Comparison of ENCODE assay signal across 7 mouse cellular contexts in genomic region chr12:78748557-78749377, GRCm38 (mm10). TPM values are rescaled to one million over a fixed set of nuclear protein-coding genes. Genes with fewer than 3 reads are reported as not detected.
A peak's percentile ranks its signal among the peaks of the same experiment; 100 is the strongest.
DNase-seq lines count a peak whose midpoint lies in the region; ATAC-seq and TF ChIP-seq lines count a peak whose summit lies in the region.

Gene Mpp5 (plus strand): TSS chr12:78748907.

- ATAC-seq in intestine, postnatal 0 days = peak; percentile 99
- ATAC-seq in midbrain, embryonic 12.5 days (ENCODE audit: low FRiP score, low read depth) = peak; percentile 100

- H3K36me3 ChIP-seq in embryonic facial prominence, embryonic 10.5 days (replicated peaks) = no peaks in the 10 kb centered on the region
- H3K36me3 ChIP-seq in intestine, postnatal 0 days (ENCODE audit: control insufficient read depth, insufficient read depth) = no peaks in the 10 kb centered on the region
- H3K36me3 ChIP-seq in midbrain, embryonic 12.5 days = no peaks in the 10 kb centered on the region
- no peaks in the 10 kb centered on the region for H3K36me3 ChIP-seq in small intestine, adult 2 months (ENCODE audit: control insufficient read depth, insufficient read depth, low read length)

- DNase-seq in adrenal gland, postnatal 10 days = peak; percentile 97
- DNase-seq in embryonic facial prominence, embryonic 10.5 days (ENCODE audit: low spot score) = peak; percentile 98
- peak; percentile 61 for DNase-seq in gonadal fat pad, adult 2 months (ENCODE audit: low read depth)
- peak; percentile 97 for DNase-seq in left cerebral cortex, postnatal 4 days

- peak within 1 kb of the TSS; percentile 92 for H3K4me3 ChIP-seq in embryonic facial prominence, embryonic 10.5 days
- H3K4me3 ChIP-seq in intestine, postnatal 0 days (ENCODE audit: low read depth, low read length) = peak within 1 kb of the TSS; percentile 82
- peak within 1 kb of the TSS; percentile 81 for H3K4me3 ChIP-seq in midbrain, embryonic 12.5 days
- peak within 1 kb of the TSS; percentile 83 for H3K4me3 ChIP-seq in small intestine, adult 2 months (ENCODE audit: low read depth, low read length)

- no peaks in the 10 kb centered on the region for H3K9me3 ChIP-seq in embryonic facial prominence, embryonic 10.5 days
- H3K9me3 ChIP-seq in intestine, postnatal 0 days (ENCODE audit: control insufficient read depth) = no peaks in the 10 kb centered on the region
- no peaks in the 10 kb centered on the region for H3K9me3 ChIP-seq in midbrain, embryonic 12.5 days

- TF ChIP-seq POLR2A in small intestine, adult 2 months (IDR thresholded peaks at IDR 0.05; ENCODE audit: low read depth, low read length) = peak; percentile 77

- no peak for TF ChIP-seq CTCF in intestine, postnatal 0 days (IDR thresholded peaks at IDR 0.05; ENCODE audit: low read depth)
- TF ChIP-seq CTCF in small intestine, adult 2 months (IDR thresholded peaks at IDR 0.05; ENCODE audit: extremely low read depth, insufficient read length, insufficient replicate concordance, low read depth, low read length) = no peak

- intact Hi-C loops in left cerebral cortex, postnatal 4 days (cut with DNase I) = no loop called here

- peaks cover 8% of the 10 kb centered on the region for H3K27me3 ChIP-seq in embryonic facial prominence, embryonic 10.5 days (replicated peaks; ENCODE audit: low read depth, poor library complexity, severe bottlenecking)
- no peaks in the 10 kb centered on the region; the same call in 1 of the 2 replicates for H3K27me3 ChIP-seq in intestine, postnatal 0 days (replicated peaks; ENCODE audit: control insufficient read depth, insufficient read depth, low read length)
- H3K27me3 ChIP-seq in midbrain, embryonic 12.5 days = peaks cover 3% of the 10 kb centered on the region; the same call in 1 of the 2 replicates
- H3K27me3 ChIP-seq in small intestine, adult 2 months (ENCODE audit: control insufficient read depth, insufficient read depth, low read length) = no peaks in the 10 kb centered on the region

- H3K4me2 ChIP-seq in intestine, postnatal 0 days (replicated peaks; ENCODE audit: low read depth) = peak within 1 kb of the TSS; percentile 95
- peak within 1 kb of the TSS; percentile 80 for H3K4me2 ChIP-seq in midbrain, embryonic 12.5 days (replicated peaks)

- under 1% methylated on average over 98 of the region's 98 CpGs for WGBS in embryonic facial prominence, embryonic 10.5 days
- WGBS in intestine, postnatal 0 days = under 1% methylated on average over 85 of the region's 98 CpGs
- under 1% methylated on average over 94 of the region's 98 CpGs for WGBS in midbrain, embryonic 12.5 days
- WGBS in small intestine, adult 2 months = under 1% methylated on average over 96 of the region's 98 CpGs

- peaks cover 16% of the 10 kb centered on the region for H3K4me1 ChIP-seq in embryonic facial prominence, embryonic 10.5 days
- H3K4me1 ChIP-seq in intestine, postnatal 0 days (replicated peaks; ENCODE audit: control insufficient read depth, insufficient read depth, low read length) = no peaks in the 10 kb centered on the region; the same call in 1 of the 2 replicates
- peaks cover 10% of the 10 kb centered on the region for H3K4me1 ChIP-seq in midbrain, embryonic 12.5 days
- H3K4me1 ChIP-seq in small intestine, adult 2 months (ENCODE audit: control insufficient read depth, insufficient read depth, insufficient read length, low read length) = no peaks in the 10 kb centered on the region

- H3K9ac ChIP-seq in intestine, postnatal 0 days (ENCODE audit: low read depth, low read length) = peak within 1 kb of the TSS; percentile 92
- peak within 1 kb of the TSS; percentile 81 for H3K9ac ChIP-seq in midbrain, embryonic 12.5 days (replicated peaks)

- H3K27ac ChIP-seq in embryonic facial prominence, embryonic 10.5 days (replicated peaks) = peak within 1 kb of the TSS; percentile 96
- peak within 1 kb of the TSS; percentile 99 for H3K27ac ChIP-seq in intestine, postnatal 0 days (ENCODE audit: low read depth, low read length)
- H3K27ac ChIP-seq in midbrain, embryonic 12.5 days (replicated peaks) = peak within 1 kb of the TSS; percentile 89
- peak within 1 kb of the TSS; percentile 91 for H3K27ac ChIP-seq in small intestine, adult 2 months (ENCODE audit: insufficient read depth, low read depth, low read length)

RNA-seq across cellular contexts. Expression of gene Mpp5, which starts in this region (rescaled TPM):
- 10 to 100 TPM; 16.5 to 22.0 TPM for total RNA-seq in adrenal gland, postnatal 10 days (2021)
- polyA plus RNA-seq in embryonic facial prominence, embryonic 10.5 days (2016; fragmentation: Nextera tagmentation; extraction: Ambion mirVana) = 28.7 and 29.6 TPM in 2 replicates
- 5.1 TPM in 2 replicates for polyA plus RNA-seq in gonadal fat pad, adult 2 months (2012; rRNA removed)
- 37.5 and 40.2 TPM in 2 replicates for polyA plus RNA-seq in intestine, postnatal 0 days (2015; fragmentation: Nextera tagmentation; extraction: Ambion mirVana)
- total RNA-seq in left cerebral cortex, postnatal 4 days (2021) = 10 to 100 TPM in 1 of 2 experiments, 1 to 10 TPM in 1; 9.8 to 11.1 TPM
- polyA plus RNA-seq in midbrain, embryonic 12.5 days (2016; fragmentation: Nextera tagmentation; extraction: Ambion mirVana) = 24.0 and 24.2 TPM in 2 replicates
- polyA plus RNA-seq in small intestine, adult 2 months (2012; rRNA removed) = 0.39 and 1.7 TPM in 2 replicates

Comparison
In these comparisons a context has a peak if more than half of its experiments do, and no peak if none do; other contexts are left out.
1. Peak in every context shown above with its lines: DNase-seq, ATAC-seq, H3K4me3 ChIP-seq and H3K27ac ChIP-seq.